In the genomic region with DNA sequence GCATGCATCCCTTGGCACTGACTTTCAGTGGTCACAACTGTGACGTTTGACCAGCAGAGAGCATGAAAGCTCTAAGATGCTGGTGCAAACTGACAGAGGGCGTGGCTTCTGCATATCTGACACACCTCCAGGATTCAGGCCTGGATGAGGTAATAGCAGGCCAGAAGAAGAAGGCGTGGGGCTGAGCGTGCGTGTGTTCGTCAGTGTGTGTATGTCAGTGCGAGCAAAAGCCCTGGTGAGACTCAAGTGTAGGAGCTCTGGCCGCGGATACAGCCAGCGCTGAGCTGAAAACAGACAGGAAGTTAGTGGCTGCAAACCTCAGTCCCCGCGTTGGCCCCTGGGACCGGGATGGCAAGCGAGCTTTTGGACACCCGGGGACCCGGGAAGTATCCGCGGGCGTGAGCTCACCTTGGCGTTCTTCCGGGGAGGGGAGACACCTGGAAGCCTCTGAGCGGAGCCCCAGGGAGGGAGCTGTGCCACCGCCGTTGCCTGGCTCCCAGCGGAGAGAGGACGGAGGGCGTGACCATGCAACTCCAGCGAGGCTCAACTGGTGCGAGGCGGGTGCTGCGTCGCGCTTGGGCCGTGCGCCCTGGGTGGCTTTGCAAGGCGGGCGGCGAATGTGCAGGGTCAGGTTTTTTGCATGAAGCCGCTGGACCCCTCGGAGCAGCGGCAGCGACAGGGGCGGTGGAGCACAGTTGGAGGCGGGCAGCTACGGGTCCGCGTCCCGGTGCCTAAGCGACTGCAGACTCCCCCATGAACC, we compare ENCODE assay signal across 8 mouse cellular contexts. TPM values are rescaled to one million over a fixed set of nuclear protein-coding genes. Genes with fewer than 3 reads are reported as not detected.
A peak's percentile ranks its signal among the peaks of the same experiment; 100 is the strongest.
DNase-seq lines count a peak whose midpoint lies in the region; ATAC-seq and TF ChIP-seq lines count a peak whose summit lies in the region.

No protein-coding gene starts in this region.

- H3K9me3 ChIP-seq in forebrain, postnatal 0 days (ENCODE audit: low read length) = no peaks in the 10 kb centered on the region
- no peaks in the 10 kb centered on the region for H3K9me3 ChIP-seq in lung, embryonic 15.5 days

- H3K4me1 ChIP-seq in forebrain, postnatal 0 days (ENCODE audit: insufficient read depth) = 0 out of 2 replicates have a peak, but pooled peaks cover 7% of the 10 kb centered on the region
- H3K4me1 ChIP-seq in lung, embryonic 15.5 days = peaks cover 9% of the 10 kb centered on the region; the same call in 1 of the 2 replicates
- H3K4me1 ChIP-seq in olfactory bulb, adult 2 months (ENCODE audit: control insufficient read depth, insufficient read depth, low read length) = peaks cover 13% of the 10 kb centered on the region

- TF ChIP-seq CTCF in forebrain, postnatal 0 days (IDR thresholded peaks at IDR 0.05; ENCODE audit: low read depth) = peak; percentile 59
- no peak for TF ChIP-seq CTCF in olfactory bulb, adult 2 months (IDR thresholded peaks at IDR 0.05; ENCODE audit: insufficient read depth, low read depth, low read length)

- peak; percentile 82 for DNase-seq in R1 (ENCODE audit: low read depth, low spot score)
- peak; percentile 44 for DNase-seq in cerebellum, adult 8-10 months
- DNase-seq in forebrain, postnatal 0 days = peak; percentile 80
- peak; percentile 40 to 65 for DNase-seq in layer of hippocampus, adult 8-10 months (ENCODE audit: low spot score in 2 of 2)
- DNase-seq in thymus, postnatal 36 days = peak; percentile 29 to 45

- peak overlapping the region; percentile 81 for H3K9ac ChIP-seq in forebrain, postnatal 0 days
- peak overlapping the region; percentile 49 for H3K9ac ChIP-seq in lung, embryonic 15.5 days

- no peak for TF ChIP-seq POLR2A in olfactory bulb, adult 2 months (IDR thresholded peaks at IDR 0.05; ENCODE audit: insufficient read depth, low read depth, low read length)

- ATAC-seq in forebrain, postnatal 0 days = peak; percentile 92
- ATAC-seq in hematopoietic stem cell, adult 5-6 weeks (replicated peaks in 1 of 2; ENCODE audit: insufficient read depth in 1 of 2, low FRiP score in 2 of 2, low TSS enrichment in 1 of 2, low read depth in 1 of 2, poor library complexity in 2 of 2, severe bottlenecking in 2 of 2) = peak; percentile 80 to 84
- ATAC-seq in lung, embryonic 15.5 days (ENCODE audit: borderline replicate concordance, extremely low read depth, low FRiP score, low TSS enrichment) = peak; percentile 89

- H3K4me2 ChIP-seq in forebrain, postnatal 0 days (ENCODE audit: low read depth) = peak overlapping the region; percentile 96
- peak overlapping the region; percentile 98 for H3K4me2 ChIP-seq in lung, embryonic 15.5 days

- peak overlapping the region; percentile 69 for H3K27ac ChIP-seq in forebrain, postnatal 0 days (ENCODE audit: low read depth, low read length)
- H3K27ac ChIP-seq in lung, embryonic 15.5 days = peak overlapping the region; percentile 49
- H3K27ac ChIP-seq in olfactory bulb, adult 2 months (ENCODE audit: insufficient read depth, low read depth, low read length) = no peak overlapping the region

- H3K4me3 ChIP-seq in forebrain, postnatal 0 days (ENCODE audit: low read depth, low read length) = peak overlapping the region; percentile 71
- peak overlapping the region; percentile 56 for H3K4me3 ChIP-seq in lung, embryonic 15.5 days
- peak overlapping the region; percentile 70 for H3K4me3 ChIP-seq in olfactory bulb, adult 2 months (ENCODE audit: insufficient read depth, low read depth, low read length)

- WGBS in forebrain, postnatal 0 days = under 1% methylated on average over 49 of the region's 49 CpGs
- WGBS in lung, embryonic 15.5 days = under 1% methylated on average over 49 of the region's 49 CpGs
- under 1% methylated on average over 49 of the region's 49 CpGs for WGBS in olfactory bulb, adult 2 months

- no peaks in the 10 kb centered on the region for H3K36me3 ChIP-seq in forebrain, postnatal 0 days (ENCODE audit: insufficient read depth)
- no peaks in the 10 kb centered on the region for H3K36me3 ChIP-seq in lung, embryonic 15.5 days

- H3K27me3 ChIP-seq in forebrain, postnatal 0 days (ENCODE audit: insufficient read depth, low read length) = no peaks in the 10 kb centered on the region
- no peaks in the 10 kb centered on the region for H3K27me3 ChIP-seq in lung, embryonic 15.5 days

RNA-seq across cellular contexts. Expression of gene Gm4952, which starts 4.1 kb away (rescaled TPM):
- total RNA-seq in forebrain, postnatal 0 days (2014; rRNA removed) = 0.29 and 0.31 TPM in 2 replicates
- 0.13 and 0.19 TPM in 2 replicates for polyA plus RNA-seq in forebrain, postnatal 0 days (2015; fragmentation: Nextera tagmentation; extraction: Ambion mirVana)
- total RNA-seq in hematopoietic stem cell, adult 5-6 weeks (2017) = not detected in 2 replicates
- total RNA-seq in layer of hippocampus, adult 8-10 months (2022) = not detected
- polyA plus RNA-seq in lung, embryonic 15.5 days (2015; fragmentation: Nextera tagmentation; extraction: Ambion mirVana) = 0.12 TPM in 1 of 2 replicates, not detected in the other
- polyA plus RNA-seq in olfactory bulb, adult 2 months (2012; ENCODE audit: insufficient read depth, insufficient read length, low replicate concordance, missing spikeins) = not detected in 2 replicates

RNA-seq across cellular contexts. Expression of gene Glyat, which starts 37.4 kb away (rescaled TPM):
- not detected in 2 replicates for total RNA-seq in forebrain, postnatal 0 days (2014; rRNA removed)
- not detected in 2 replicates for polyA plus RNA-seq in forebrain, postnatal 0 days (2015; fragmentation: Nextera tagmentation; extraction: Ambion mirVana)
- total RNA-seq in hematopoietic stem cell, adult 5-6 weeks (2017) = not detected in 2 replicates
- total RNA-seq in layer of hippocampus, adult 8-10 months (2022) = under 1 TPM in 3 of 4 experiments, not detected in 1; 0.11 to 0.32 (median 0.16) TPM
- polyA plus RNA-seq in lung, embryonic 15.5 days (2015; fragmentation: Nextera tagmentation; extraction: Ambion mirVana) = not detected in 2 replicates
- not detected in 2 replicates for polyA plus RNA-seq in olfactory bulb, adult 2 months (2012; ENCODE audit: insufficient read depth, insufficient read length, low replicate concordance, missing spikeins)

RNA-seq across cellular contexts. Expression of gene Fam111a, which starts 50.2 kb away (rescaled TPM):
- total RNA-seq in forebrain, postnatal 0 days (2014; rRNA removed) = 4.3 and 4.4 TPM in 2 replicates
- 2.9 and 3.2 TPM in 2 replicates for polyA plus RNA-seq in forebrain, postnatal 0 days (2015; fragmentation: Nextera tagmentation; extraction: Ambion mirVana)
- total RNA-seq in hematopoietic stem cell, adult 5-6 weeks (2017) = 161 and 174 TPM in 2 replicates
- 1 to 10 TPM; 1.4 to 3.9 (median 2.3) TPM for total RNA-seq in layer of hippocampus, adult 8-10 months (2022)
- polyA plus RNA-seq in lung, embryonic 15.5 days (2015; fragmentation: Nextera tagmentation; extraction: Ambion mirVana) = 32.0 TPM in 2 replicates
- polyA plus RNA-seq in olfactory bulb, adult 2 months (2012; ENCODE audit: insufficient read depth, insufficient read length, low replicate concordance, missing spikeins) = not detected in 2 replicates

Comparison
In these comparisons a context has a peak if more than half of its experiments do, and no peak if none do; other contexts are left out.
1. RNA of gene Fam111a, which starts 50.2 kb away (total RNA-seq): 161 to 174 TPM in hematopoietic stem cell, adult 5-6 weeks; 4.3 to 4.4 TPM in forebrain, postnatal 0 days and 1.4 to 3.9 TPM in layer of hippocampus, adult 8-10 months; every median in the first group is over 10 times any median in the second.
2. Peak in every context shown above with its lines, with median percentiles within 50 percentile points of each other: DNase-seq, ATAC-seq and H3K4me3 ChIP-seq.